Mouse (Mus musculus): ENCODE measurements at regions not wholly inside any gene's neighbourhood (a gene's known extent, or its start where the extent isn't known, plus 50 kb on each side); places are given as distances from the start of the nearest gene placed in this dataset.

DNA sequence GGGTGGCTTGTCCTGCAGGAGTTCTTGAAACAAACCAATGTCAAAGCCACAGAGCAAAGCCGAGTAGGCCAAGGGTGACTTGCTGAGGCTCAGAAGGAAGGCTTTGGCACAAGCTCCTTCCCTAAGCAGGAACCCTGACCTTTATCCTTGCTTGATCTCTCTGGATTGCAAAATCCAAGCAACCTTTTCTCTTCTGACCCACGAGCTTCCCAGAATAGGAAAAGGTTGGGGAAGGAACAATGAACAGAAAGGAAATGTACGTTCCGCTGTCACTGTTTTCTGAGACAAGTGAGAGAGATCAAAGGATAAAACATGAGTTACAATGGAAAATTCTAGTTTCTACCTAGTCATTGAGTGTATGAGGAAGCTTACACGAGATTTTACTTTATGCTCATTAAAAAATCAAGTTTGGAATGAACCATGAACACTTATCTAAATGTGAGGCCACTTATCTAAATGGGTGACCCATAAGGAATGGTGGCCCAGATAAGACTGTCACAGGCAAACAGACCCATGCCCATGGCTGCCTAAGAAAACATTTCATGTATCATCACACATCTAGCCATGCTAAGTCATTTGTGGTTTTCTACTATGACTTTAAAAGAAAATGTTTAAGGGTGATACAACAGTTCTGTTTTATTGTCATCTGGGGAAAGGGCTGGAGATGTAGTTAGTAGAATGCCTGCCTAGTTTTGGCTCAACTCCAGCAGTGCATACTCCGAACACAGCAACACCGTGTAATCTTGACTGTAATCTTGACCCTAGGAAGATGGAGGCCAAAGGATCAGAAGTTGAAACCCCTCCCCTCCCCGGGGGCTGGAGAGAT lies 80.7 kb upstream of the Tbl1xr1 start:
- no peaks in the 10 kb centered on the region; the same call in 1 of the 2 replicates for H3K79me2 ChIP-seq (ENCODE audit: control insufficient read depth, insufficient read depth, low read length, poor library complexity)
- no peaks in the 10 kb centered on the region for H3K27me3 ChIP-seq (ENCODE audit: control insufficient read depth in 1 of 2, insufficient read depth in 2 of 2, low read length in 2 of 2)
- no peaks in the 10 kb centered on the region for H3K9me3 ChIP-seq (replicated peaks; ENCODE audit: insufficient read depth, low read length)
- 0 out of 4 replicates have a peak overlapping the region, but pooled peaks have one; percentile 2 to 15 for H3K4me3 ChIP-seq (ENCODE audit: control insufficient read depth in 1 of 2, insufficient read depth in 1 of 2, low read depth in 2 of 2, low read length in 2 of 2)
- peak; percentile 91 for DNase-seq (ENCODE audit: low read depth, low spot score)
- H3K36me3 ChIP-seq (ENCODE audit: control insufficient read depth in 1 of 2, insufficient read depth in 2 of 2, low read length in 2 of 2): peaks cover 0 to 29% of the 10 kb centered on the region in 2 experiments; a peak in 2 of 4 replicates
- H3K27ac ChIP-seq (ENCODE audit: control insufficient read depth, low read depth, low read length): peak overlapping the region; percentile 81
- H3K4me1 ChIP-seq (ENCODE audit: control insufficient read depth in 1 of 2, insufficient read depth in 2 of 2, low read length in 2 of 2): peaks cover 15 to 43% of the 10 kb centered on the region in 2 experiments
- H3K9ac ChIP-seq (ENCODE audit: control insufficient read depth, low read depth, low read length, poor library complexity, severe bottlenecking): no peak overlapping the region
- TF ChIP-seq POLR2AphosphoS2 (IDR thresholded peaks at IDR 0.05; ENCODE audit: low read length) (no peak), ETS1 (IDR thresholded peaks at IDR 0.05; ENCODE audit: low read depth, low read length) (peak; percentile 99), NELFE (IDR thresholded peaks at IDR 0.05; ENCODE audit: low read depth, low read length) (no peak), MXI1 (IDR thresholded peaks at IDR 0.05; ENCODE audit: low read depth, low read length) (peak; percentile 60), MYC (IDR thresholded peaks at IDR 0.05; ENCODE audit: low read depth, low read length) (0 out of 2 replicates have a peak, but pooled peaks have one; percentile 62), POLR2AphosphoS5 (IDR thresholded peaks at IDR 0.05; ENCODE audit: borderline replicate concordance, low read depth, low read length) (no peak), ZNF384 (IDR thresholded peaks at IDR 0.05; ENCODE audit: low read depth, low read length) (peak; percentile 49), USF2 (IDR thresholded peaks at IDR 0.05; ENCODE audit: borderline replicate concordance in 1 of 2, insufficient read depth in 1 of 2, low read depth in 1 of 2, low read length in 2 of 2) (no peak), ZMIZ1 (IDR thresholded peaks at IDR 0.05; ENCODE audit: low read depth, low read length) (no peak), MAZ (IDR thresholded peaks at IDR 0.05; ENCODE audit: low read depth, low read length) (peak; percentile 67; the same call in 1 of the 2 replicates), SIN3A (IDR thresholded peaks at IDR 0.05; ENCODE audit: low read length) (peak; percentile 90), NRF1 (IDR thresholded peaks at IDR 0.05; ENCODE audit: insufficient read depth, low read depth, low read length, poor library complexity, severe bottlenecking) (no peak), POLR2A (IDR thresholded peaks at IDR 0.05; ENCODE audit: control insufficient read depth in 1 of 2, insufficient read depth in 1 of 2, low read depth in 1 of 2, low read length in 2 of 2, poor library complexity in 1 of 2) (no peak), KAT2A (conservative IDR thresholded peaks at IDR 0.05; ENCODE audit: low read depth, low read length) (no peak), MAX (IDR thresholded peaks at IDR 0.05; ENCODE audit: low read length) (peak; percentile 62; the same call in 1 of the 2 replicates), TAL1 (IDR thresholded peaks at IDR 0.05; ENCODE audit: low read length) (peak; percentile 93), ZKSCAN1 (IDR thresholded peaks at IDR 0.05; ENCODE audit: low read depth, low read length) (no peak), UBTF (IDR thresholded peaks at IDR 0.05; ENCODE audit: borderline replicate concordance, insufficient read depth, low read depth, low read length) (no peak), RCOR1 (IDR thresholded peaks at IDR 0.05; ENCODE audit: low read depth, low read length) (peak; percentile 98), MAFK (IDR thresholded peaks at IDR 0.05; ENCODE audit: borderline replicate concordance, low read depth, low read length) (peak; percentile 85; the same call in 1 of the 2 replicates), MEF2A (IDR thresholded peaks at IDR 0.05; ENCODE audit: extremely low read depth, insufficient replicate concordance, low read depth, low read length, poor library complexity, severe bottlenecking) (no peak), BHLHE40 (IDR thresholded peaks at IDR 0.05; ENCODE audit: borderline replicate concordance, low read depth, low read length) (peak; percentile 90), GATA1 (IDR thresholded peaks at IDR 0.05; ENCODE audit: low read depth, low read length) (peak; percentile 99), SMC3 (IDR thresholded peaks at IDR 0.05; ENCODE audit: low read depth, low read length) (no peak; the same call in 1 of the 2 replicates), ELF1 (IDR thresholded peaks at IDR 0.05; ENCODE audit: low read depth, low read length) (no peak), EP300 (IDR thresholded peaks at IDR 0.05; ENCODE audit: low read depth in 1 of 2, low read length in 2 of 2) (peak; percentile 97 to 98), CTCF (IDR thresholded peaks at IDR 0.05 in 2 of 3, conservative IDR thresholded peaks at IDR 0.05 in 1 of 3; ENCODE audit: control insufficient read depth in 1 of 3, insufficient read depth in 1 of 3, low read depth in 2 of 3, low read length in 3 of 3, poor library complexity in 1 of 3, severe bottlenecking in 1 of 3) (no peak), GABPA (IDR thresholded peaks at IDR 0.05; ENCODE audit: low read depth, low read length) (no peak), CHD1 (IDR thresholded peaks at IDR 0.05; ENCODE audit: low read depth, low read length) (no peak), ZC3H11A (IDR thresholded peaks at IDR 0.05; ENCODE audit: low read depth, low read length) (peak; percentile 2; the same call in 1 of the 2 replicates), JUND (IDR thresholded peaks at IDR 0.05; ENCODE audit: low read depth, low read length) (peak; percentile 53; the same call in 1 of the 2 replicates), E2F4 (IDR thresholded peaks at IDR 0.05; ENCODE audit: borderline replicate concordance, low read depth, low read length) (no peak), TCF12 (IDR thresholded peaks at IDR 0.05; ENCODE audit: low read depth, low read length) (peak; percentile 98), TBP (IDR thresholded peaks at IDR 0.05; ENCODE audit: low read depth, low read length) (no peak), RAD21 (IDR thresholded peaks at IDR 0.05; ENCODE audit: low read depth, low read length) (no peak; the same call in 1 of the 2 replicates)

Measured in MEL (cell line).